Mouse (Mus musculus) erythroblast, embryonic 14.5 days (primary cell): ENCODE data around the gene Rangrf.

Source experiments
- GATA1 ChIP-seq: IDR thresholded peaks from 2 replicates; pipeline ENCODE4 v1.6.1; 2012; ENCODE audit warnings: low read length, inconsistent platforms, mixed read lengths
- TAL1 ChIP-seq: IDR thresholded peaks from 3 replicates; pipeline ENCODE4 v1.6.1; 2012; ENCODE audit warnings: low read length, inconsistent platforms, mixed read lengths

DNA sequence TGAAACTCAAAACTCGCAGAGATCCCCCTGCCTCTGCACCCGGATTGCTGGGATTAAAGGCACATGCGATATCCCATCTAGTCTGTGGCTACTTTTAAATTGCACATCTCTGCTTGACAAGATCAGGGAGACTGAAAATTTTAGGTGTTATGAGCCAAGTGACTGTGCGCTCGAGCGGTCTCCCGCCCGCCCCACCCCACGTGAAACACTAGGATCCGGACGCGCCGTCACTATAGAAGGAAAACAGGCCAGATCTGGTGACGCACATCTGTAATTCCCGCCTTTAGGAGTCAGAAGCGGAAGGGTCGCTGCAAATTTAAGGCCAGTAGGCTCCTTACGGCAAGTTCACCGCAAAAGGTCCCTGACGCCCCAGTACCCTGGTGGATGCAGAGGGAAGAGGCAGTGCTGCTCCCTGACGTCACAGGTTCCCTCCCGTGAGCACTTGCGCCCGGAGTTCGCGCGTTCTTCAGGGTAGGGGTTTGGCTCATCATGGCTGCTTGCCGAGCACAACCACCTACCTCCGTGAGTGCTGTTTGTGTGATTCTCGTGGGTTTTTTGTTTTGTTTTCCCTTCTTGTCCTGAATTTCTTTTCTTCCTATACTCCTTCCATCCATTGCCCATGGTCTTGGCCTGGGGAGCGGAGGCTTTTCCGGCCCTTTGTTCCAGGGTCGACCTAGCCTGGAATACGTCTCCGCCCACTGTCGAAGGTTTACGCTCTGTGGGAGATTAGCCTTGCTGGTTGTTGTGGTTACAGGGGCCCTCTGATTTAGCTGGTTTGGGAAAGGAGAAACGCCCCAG lies 40.9 kb upstream of the Rangrf start, which contains the start of gene Ctc1:
- TF ChIP-seq TAL1 (no peak), GATA1 (no peak)
